Mouse (Mus musculus) CH12.LX (cell line): ENCODE measurements around the gene Sorbs2.

Source experiments
- CTCF ChIP-seq, 2 experiments: IDR thresholded peaks in 1 of 2; conservative IDR thresholded peaks in 1 of 2; 2 replicates each; pipeline ENCODE4 v1.5.1; 2011 to 2012; ENCODE audit warnings: low read depth in 2 of 2, low read length in 2 of 2, improper control_type of control experiment in 1 of 2, inconsistent platforms in 1 of 2, mild to moderate bottlenecking in 1 of 2, moderate library complexity in 1 of 2
- ELF1 ChIP-seq: IDR thresholded peaks from 2 replicates; pipeline ENCODE4 v1.6.1; 2014; ENCODE audit warnings: low read depth, mild to moderate bottlenecking, inconsistent platforms, low read length, improper control_type of control experiment
- EP300 ChIP-seq: IDR thresholded peaks from 2 replicates; pipeline ENCODE4 v1.6.1; 2011; ENCODE audit warnings: low read length, improper control_type of control experiment
- HCFC1 ChIP-seq: IDR thresholded peaks from 2 replicates; pipeline ENCODE4 v1.6.1; 2012; ENCODE audit warnings: low read depth, mild to moderate bottlenecking, inconsistent platforms, low read length, improper control_type of control experiment
- POLR2A ChIP-seq: IDR thresholded peaks from 2 replicates; pipeline ENCODE4 v1.6.1; 2011; ENCODE audit warnings: low read depth, mild to moderate bottlenecking, improper control_type of control experiment, low read length
- TCF12 ChIP-seq: IDR thresholded peaks from 2 replicates; pipeline ENCODE4 v1.6.1; 2014; ENCODE audit warnings: low read depth, mild to moderate bottlenecking, inconsistent platforms, low read length, improper control_type of control experiment

DNA sequence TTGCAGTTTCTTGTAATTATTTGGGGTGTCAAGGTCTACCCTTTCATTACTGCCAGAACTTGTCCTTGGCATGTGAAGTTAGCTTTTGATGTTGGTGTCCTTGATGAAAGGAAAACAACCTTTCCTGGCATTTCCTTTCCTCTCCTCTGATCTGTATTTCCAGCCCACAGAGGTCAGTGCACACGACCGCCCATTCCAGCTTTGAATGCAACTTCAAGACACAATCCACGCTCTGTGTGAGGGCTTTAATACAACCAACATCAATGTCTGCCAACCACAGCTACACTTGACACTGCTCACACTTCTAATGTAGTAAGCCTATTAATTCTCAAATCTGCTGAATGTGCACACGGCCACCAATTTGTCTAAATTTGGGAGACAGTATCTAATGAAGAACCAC is 47.0 kb downstream of the Sorbs2 start:
- TF ChIP-seq POLR2A, result no peak
- TF ChIP-seq HCFC1, result no peak
- no peak for TF ChIP-seq EP300
- TF ChIP-seq TCF12, result no peak
- no peak for TF ChIP-seq ELF1
- TF ChIP-seq CTCF (conservative IDR thresholded peaks at IDR 0.05 in 1 of 2, IDR thresholded peaks at IDR 0.05 in 1 of 2; ENCODE audit: low read depth in 2 of 2, low read length in 2 of 2), result no peak
